23 mouse cellular contexts compared by ENCODE assay signal in genomic region chr13:107972451-107972850, GRCm38 (mm10).
DNase-seq lines count a peak whose midpoint lies in the region; ATAC-seq lines count a peak whose summit lies in the region.
"Had no signal": no experiment of that assay in that cellular context is flagged by ENCODE, and none has a peak within 500 bp of the region (broad histone marks: within the 10 kb centered on the region; RNA-seq: fewer than 3 reads in every experiment).

No protein-coding gene starts in this region.

- H3K4me1 ChIP-seq in embryonic facial prominence, embryonic 14.5 days (ENCODE audit: control insufficient read depth, insufficient read depth, low read length) = peaks cover 21% of the 10 kb centered on the region
- peaks cover 23% of the 10 kb centered on the region for H3K4me1 ChIP-seq in embryonic facial prominence, embryonic 10.5 days
- H3K4me1 ChIP-seq in kidney, embryonic 15.5 days = peaks cover 22% of the 10 kb centered on the region
- H3K4me1 ChIP-seq in liver, embryonic 16.5 days (ENCODE audit: control insufficient read depth, low read depth, low read length) = peaks cover 2% of the 10 kb centered on the region; the same call in 1 of the 2 replicates

- WGBS in embryonic facial prominence, embryonic 14.5 days = 66% methylated on average over 4 of the region's 4 CpGs
- 89% methylated on average over 4 of the region's 4 CpGs for WGBS in embryonic facial prominence, embryonic 10.5 days
- WGBS in kidney, embryonic 15.5 days = 68% methylated on average over 4 of the region's 4 CpGs
- 46% methylated on average over 4 of the region's 4 CpGs for WGBS in liver, embryonic 16.5 days (ENCODE audit: insufficient replicate concordance)

- H3K27ac ChIP-seq in embryonic facial prominence, embryonic 14.5 days (replicated peaks; ENCODE audit: low read depth, low read length) = no peak overlapping the region
- H3K27ac ChIP-seq in embryonic facial prominence, embryonic 10.5 days (replicated peaks) = no peak overlapping the region
- no peak overlapping the region for H3K27ac ChIP-seq in kidney, embryonic 15.5 days
- H3K27ac ChIP-seq in liver, embryonic 16.5 days (ENCODE audit: low read length) = no peak overlapping the region
- H3K27ac ChIP-seq: embryonic facial prominence, embryonic 13.5 days; forebrain, embryonic 13.5 days; forebrain, embryonic 15.5 days had no signal

- peak; percentile 19 for DNase-seq in embryonic facial prominence, embryonic 14.5 days (ENCODE audit: low spot score)
- DNase-seq in embryonic facial prominence, embryonic 10.5 days (ENCODE audit: low spot score) = no peak
- DNase-seq in kidney, adult 9 months = peak; percentile 20
- no peak for DNase-seq in liver
- DNase-seq: adrenal gland, adult 8-10 months; adrenal gland, postnatal 14 days; adrenal gland, postnatal 36 days; B cell, adult 2 months; cerebellum, adult 11-12 months; cerebellum, adult 2 months; cerebellum, adult 9-10 months; cerebellum, postnatal 25 days; forebrain, postnatal 0 days had no signal

- H3K27me3 ChIP-seq in embryonic facial prominence, embryonic 14.5 days (replicated peaks; ENCODE audit: control insufficient read depth, insufficient read depth, low read length) = no peaks in the 10 kb centered on the region; the same call in 1 of the 2 replicates
- no peaks in the 10 kb centered on the region for H3K27me3 ChIP-seq in embryonic facial prominence, embryonic 10.5 days (replicated peaks; ENCODE audit: low read depth, poor library complexity, severe bottlenecking)
- no peaks in the 10 kb centered on the region for H3K27me3 ChIP-seq in kidney, embryonic 15.5 days
- H3K27me3 ChIP-seq in liver, embryonic 16.5 days (ENCODE audit: control insufficient read depth, insufficient read depth, low read depth, low read length) = no peaks in the 10 kb centered on the region
- H3K27me3 ChIP-seq: CH12.LX; embryonic facial prominence, embryonic 13.5 days; forebrain, embryonic 13.5 days; forebrain, embryonic 15.5 days; Patski had no signal

- ATAC-seq in embryonic facial prominence, embryonic 14.5 days (ENCODE audit: low read depth) = no peak
- ATAC-seq in kidney, embryonic 15.5 days (replicated peaks; ENCODE audit: low FRiP score) = no peak
- peak; percentile 81 for ATAC-seq in liver, embryonic 16.5 days (ENCODE audit: low read depth)
- ATAC-seq: activated CD4-positive, CD25-positive, alpha-beta regulatory T cell, adult 4 months; CD4-positive, CD25-positive, alpha-beta regulatory T cell, adult 4 months; forebrain, embryonic 13.5 days; forebrain, embryonic 15.5 days; forebrain, postnatal 0 days; Patski had no signal

- no peaks in the 10 kb centered on the region for H3K9me3 ChIP-seq in embryonic facial prominence, embryonic 14.5 days (ENCODE audit: control insufficient read depth, low read length)
- no peaks in the 10 kb centered on the region for H3K9me3 ChIP-seq in embryonic facial prominence, embryonic 10.5 days
- no peaks in the 10 kb centered on the region for H3K9me3 ChIP-seq in kidney, embryonic 15.5 days (replicated peaks)
- H3K9me3 ChIP-seq in liver, embryonic 16.5 days (replicated peaks; ENCODE audit: control insufficient read depth, low read length) = no peaks in the 10 kb centered on the region
- H3K9me3 ChIP-seq: embryonic facial prominence, embryonic 13.5 days; forebrain, embryonic 13.5 days; forebrain, embryonic 15.5 days; G1E had no signal

- no peak overlapping the region for H3K4me2 ChIP-seq in embryonic facial prominence, embryonic 14.5 days (ENCODE audit: low read depth, low read length)
- no peak overlapping the region for H3K4me2 ChIP-seq in kidney, embryonic 15.5 days
- H3K4me2 ChIP-seq in liver, embryonic 16.5 days (ENCODE audit: low read depth, low read length) = no peak overlapping the region
- H3K4me2 ChIP-seq: embryonic facial prominence, embryonic 13.5 days; forebrain, embryonic 13.5 days; forebrain, embryonic 15.5 days had no signal

- H3K36me3 ChIP-seq in embryonic facial prominence, embryonic 14.5 days (ENCODE audit: control insufficient read depth, insufficient read depth, low read length) = no peaks in the 10 kb centered on the region
- no peaks in the 10 kb centered on the region for H3K36me3 ChIP-seq in embryonic facial prominence, embryonic 10.5 days (replicated peaks)
- no peaks in the 10 kb centered on the region for H3K36me3 ChIP-seq in kidney, embryonic 15.5 days
- no peaks in the 10 kb centered on the region for H3K36me3 ChIP-seq in liver, embryonic 16.5 days (ENCODE audit: control insufficient read depth, insufficient read depth)
- H3K36me3 ChIP-seq: embryonic facial prominence, embryonic 13.5 days; forebrain, embryonic 15.5 days; G1E had no signal

- H3K4me3 ChIP-seq in embryonic facial prominence, embryonic 14.5 days (ENCODE audit: low read depth, low read length) = no peak overlapping the region
- H3K4me3 ChIP-seq in embryonic facial prominence, embryonic 10.5 days = no peak overlapping the region
- no peak overlapping the region for H3K4me3 ChIP-seq in kidney, embryonic 15.5 days (replicated peaks)
- H3K4me3 ChIP-seq in liver, embryonic 16.5 days (ENCODE audit: low read depth, low read length) = no peak overlapping the region
- H3K4me3 ChIP-seq: embryonic facial prominence, embryonic 13.5 days; forebrain, embryonic 13.5 days; forebrain, embryonic 15.5 days had no signal

- no peak overlapping the region for H3K9ac ChIP-seq in embryonic facial prominence, embryonic 14.5 days (ENCODE audit: low read depth, low read length)
- no peak overlapping the region for H3K9ac ChIP-seq in kidney, embryonic 15.5 days
- no peak overlapping the region for H3K9ac ChIP-seq in liver, embryonic 16.5 days (ENCODE audit: low read depth, low read length)
- H3K9ac ChIP-seq: embryonic facial prominence, embryonic 13.5 days; forebrain, embryonic 13.5 days; forebrain, embryonic 15.5 days; forebrain, postnatal 0 days had no signal

Comparison
In these comparisons a context has a peak if more than half of its experiments do, and no peak if none do; other contexts are left out.
1. DNase-seq: peak in embryonic facial prominence, embryonic 14.5 days (single experiment) and kidney, adult 9 months (single experiment); none in embryonic facial prominence, embryonic 10.5 days (single experiment) and liver (single experiment).